Mouse (Mus musculus): ENCODE results near the gene Tspan32. TPM values are rescaled to one million over a fixed set of nuclear protein-coding genes. Genes with fewer than 3 reads are reported as not detected.

Gene Tspan32
- polyA plus RNA-seq (2015; fragmentation: Nextera tagmentation; extraction: Ambion mirVana) = 4.1 and 6.0 TPM in 2 replicates

GRCm38 (mm10) chr7:143004727-143005343, at the start of gene Tspan32:
Gene Tspan32 (plus strand): TSS chr7:143005046.
- no peak for ATAC-seq (ENCODE audit: insufficient read depth, low FRiP score)

DNA sequence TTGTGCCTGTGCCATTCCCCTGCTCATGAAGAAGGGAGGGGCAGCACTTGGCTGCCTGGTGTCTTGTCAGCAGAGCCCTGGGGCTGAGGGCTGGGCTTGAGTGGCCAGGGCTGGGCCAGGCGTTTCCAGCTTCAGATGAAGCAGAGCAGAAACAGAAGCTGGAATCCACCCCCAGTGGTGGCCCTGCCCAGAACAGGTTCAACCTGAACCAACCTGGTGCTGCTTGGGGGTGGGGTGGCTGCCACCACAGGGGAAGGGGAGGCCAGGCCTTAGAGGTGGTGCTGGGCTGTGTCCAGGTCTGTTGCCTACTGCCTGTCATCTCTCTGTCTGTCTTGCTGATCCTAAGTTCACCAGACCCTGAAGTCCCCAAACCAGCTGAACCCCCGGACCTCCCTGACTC, 48.8 kb upstream of the Tspan32 start:
- ATAC-seq (ENCODE audit: insufficient read depth, low FRiP score) = peak; percentile 79
- no peaks in the 10 kb centered on the region for H3K27me3 ChIP-seq (ENCODE audit: control insufficient read depth, insufficient read depth, low read length)
- no peaks in the 10 kb centered on the region for H3K36me3 ChIP-seq (ENCODE audit: control insufficient read depth, insufficient read depth, low read length)
- H3K27ac ChIP-seq (ENCODE audit: low read length) = no peak overlapping the region; the same call in 1 of the 2 replicates
- H3K4me2 ChIP-seq (ENCODE audit: low read depth, low read length) = no peak overlapping the region
- WGBS = 64% methylated on average over 2 of the region's 2 CpGs
- no peak overlapping the region; the same call in 1 of the 2 replicates for H3K9ac ChIP-seq (ENCODE audit: low read length)
- H3K9me3 ChIP-seq (replicated peaks; ENCODE audit: control insufficient read depth, low read length) = no peaks in the 10 kb centered on the region
- H3K4me1 ChIP-seq (ENCODE audit: control insufficient read depth, insufficient read depth, low read length) = no peaks in the 10 kb centered on the region
- no peak overlapping the region for H3K4me3 ChIP-seq (replicated peaks; ENCODE audit: low read length)

More at GRCm38 (mm10) chr7:143004727-143005343, at the start of gene Tspan32:
- H3K36me3 ChIP-seq (ENCODE audit: control insufficient read depth, insufficient read depth, low read length) = no peaks in the 10 kb centered on the region
- H3K4me3 ChIP-seq (replicated peaks; ENCODE audit: low read length) = peak within 1 kb of the TSS; percentile 10; the same call in 1 of the 2 replicates
- 72% methylated on average over 4 of the region's 4 CpGs for WGBS
- H3K4me2 ChIP-seq (ENCODE audit: low read depth, low read length) = no peak within 1 kb of the TSS
- H3K4me1 ChIP-seq (ENCODE audit: control insufficient read depth, insufficient read depth, low read length) = peaks cover 33% of the 10 kb centered on the region; the same call in 1 of the 2 replicates
- H3K27me3 ChIP-seq (ENCODE audit: control insufficient read depth, insufficient read depth, low read length) = no peaks in the 10 kb centered on the region
- H3K9me3 ChIP-seq (replicated peaks; ENCODE audit: control insufficient read depth, low read length) = no peaks in the 10 kb centered on the region
- H3K27ac ChIP-seq (ENCODE audit: low read length) = no peak within 1 kb of the TSS
- H3K9ac ChIP-seq (ENCODE audit: low read length) = peak within 1 kb of the TSS; percentile 29; the same call in 1 of the 2 replicates

- H3K9me3 ChIP-seq (replicated peaks; ENCODE audit: control insufficient read depth, low read length) = no peaks in the 10 kb centered on the region
- no peaks in the 10 kb centered on the region for H3K27me3 ChIP-seq (ENCODE audit: control insufficient read depth, insufficient read depth, low read length)
- WGBS = 94% methylated on average over 1 of the region's 1 CpGs
- ATAC-seq (ENCODE audit: insufficient read depth, low FRiP score) = no peak
- no peak overlapping the region for H3K9ac ChIP-seq (ENCODE audit: low read length)
- no peaks in the 10 kb centered on the region for H3K36me3 ChIP-seq (ENCODE audit: control insufficient read depth, insufficient read depth, low read length)
- H3K4me3 ChIP-seq (replicated peaks; ENCODE audit: low read length) = no peak overlapping the region
- no peak overlapping the region for H3K27ac ChIP-seq (ENCODE audit: low read length)
- no peaks in the 10 kb centered on the region for H3K4me1 ChIP-seq (ENCODE audit: control insufficient read depth, insufficient read depth, low read length)
- no peak overlapping the region for H3K4me2 ChIP-seq (ENCODE audit: low read depth, low read length)
Measured at GRCm38 (mm10) chr7:142958817-142959216, 46.0 kb upstream of the Tspan32 start.

- Histone ChIP-seq H3K27me3 (ENCODE audit: control insufficient read depth, insufficient read depth, low read length) (peaks cover 4% of the 10 kb centered on the region; the same call in 1 of the 2 replicates), H3K4me3 (replicated peaks; ENCODE audit: low read length) (no peak overlapping the region), H3K27ac (ENCODE audit: low read length) (no peak overlapping the region), H3K36me3 (ENCODE audit: control insufficient read depth, insufficient read depth, low read length) (no peaks in the 10 kb centered on the region), H3K4me2 (ENCODE audit: low read depth, low read length) (no peak overlapping the region), H3K9ac (ENCODE audit: low read length) (no peak overlapping the region), H3K9me3 (replicated peaks; ENCODE audit: control insufficient read depth, low read length) (no peaks in the 10 kb centered on the region), H3K4me1 (ENCODE audit: control insufficient read depth, insufficient read depth, low read length) (no peaks in the 10 kb centered on the region)
- 66% methylated on average over 4 of the region's 4 CpGs for WGBS
- ATAC-seq (ENCODE audit: insufficient read depth, low FRiP score) = no peak
Measured at GRCm38 (mm10) chr7:142959752-142960151, 45.1 kb upstream of the Tspan32 start.

DNA sequence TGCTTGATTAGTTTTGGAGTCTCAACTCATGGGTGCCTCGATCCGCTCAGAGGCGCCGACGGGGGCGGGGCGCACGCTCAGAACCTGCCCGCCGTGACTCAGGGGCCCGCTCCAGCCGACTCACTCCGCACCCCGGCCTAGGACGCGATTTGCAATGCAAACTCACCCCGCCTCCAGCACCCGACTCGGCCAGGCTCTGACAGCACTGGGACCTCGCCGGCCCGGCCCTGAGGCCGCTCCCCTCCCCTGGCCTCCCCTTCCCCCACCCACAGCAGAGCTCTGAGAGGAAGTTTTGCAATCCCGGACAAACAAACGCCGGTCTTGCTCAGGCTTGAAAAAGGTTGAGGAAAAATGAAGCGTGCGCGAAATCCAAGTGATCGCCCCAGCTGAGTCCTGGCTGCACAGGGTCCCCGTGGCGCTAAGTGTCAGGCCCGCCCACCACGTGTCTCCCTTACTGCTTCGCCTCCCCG, 37.4 kb upstream of the Tspan32 start:
- Histone ChIP-seq H3K27me3 (ENCODE audit: control insufficient read depth, insufficient read depth, low read length) (peaks cover 53% of the 10 kb centered on the region), H3K9me3 (replicated peaks; ENCODE audit: control insufficient read depth, low read length) (no peaks in the 10 kb centered on the region), H3K4me3 (replicated peaks; ENCODE audit: low read length) (peak overlapping the region; percentile 52), H3K4me2 (ENCODE audit: low read depth, low read length) (peak overlapping the region; percentile 94), H3K9ac (ENCODE audit: low read length) (peak overlapping the region; percentile 67), H3K4me1 (ENCODE audit: control insufficient read depth, insufficient read depth, low read length) (peaks cover 13% of the 10 kb centered on the region; the same call in 1 of the 2 replicates), H3K36me3 (ENCODE audit: control insufficient read depth, insufficient read depth, low read length) (no peaks in the 10 kb centered on the region), H3K27ac (ENCODE audit: low read length) (peak overlapping the region; percentile 88)
- ATAC-seq (ENCODE audit: insufficient read depth, low FRiP score) = peak; percentile 86
- under 1% methylated on average over 36 of the region's 36 CpGs for WGBS

DNA sequence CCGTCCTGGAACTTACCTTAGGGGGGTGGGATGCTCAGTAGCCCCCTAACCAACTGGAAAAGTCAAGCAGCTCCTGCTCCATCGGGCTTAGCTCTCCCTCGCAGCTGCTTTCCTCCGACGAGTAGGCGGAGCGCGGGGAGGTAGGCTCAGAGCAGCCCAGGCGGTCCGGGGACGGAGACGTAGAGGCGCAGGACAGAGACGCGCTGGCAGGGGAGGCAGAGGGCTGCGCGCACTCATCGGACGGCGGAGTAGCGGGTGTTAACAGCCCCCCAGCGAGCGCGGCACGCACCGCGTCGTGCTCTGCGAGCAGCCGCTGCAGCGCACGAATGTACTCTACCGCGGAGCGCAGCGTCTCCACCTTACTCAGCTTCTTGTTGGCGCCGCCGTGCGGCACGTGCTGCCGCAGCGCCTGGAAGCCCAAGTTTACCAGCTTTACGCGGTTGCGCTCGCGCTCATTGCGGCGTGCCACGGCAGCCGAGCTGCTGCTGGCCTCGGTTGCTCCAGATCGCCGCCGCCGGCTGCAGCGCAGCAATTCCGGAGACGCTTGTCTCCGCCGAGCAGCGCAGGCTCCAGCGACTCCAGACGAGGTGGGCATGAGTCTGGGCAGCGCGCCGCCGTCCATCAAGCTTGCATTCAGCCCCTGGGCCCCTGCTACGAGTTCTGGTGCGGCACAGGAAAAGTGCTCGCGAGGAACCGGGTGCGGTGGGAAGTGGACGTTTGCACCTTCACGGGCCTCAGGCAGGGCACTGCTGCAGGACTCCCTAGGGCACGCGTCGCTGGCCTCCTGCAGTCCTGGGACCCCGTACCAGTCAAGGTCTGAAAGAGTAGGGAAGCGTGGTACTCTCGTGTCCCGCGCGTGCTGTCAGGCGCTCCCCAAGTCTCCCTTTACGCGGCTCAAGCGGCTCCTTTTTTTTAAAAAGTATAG, 36.7 kb upstream of the Tspan32 start:
- Histone ChIP-seq H3K27me3 (ENCODE audit: control insufficient read depth, insufficient read depth, low read length) (peaks cover 53% of the 10 kb centered on the region), H3K36me3 (ENCODE audit: control insufficient read depth, insufficient read depth, low read length) (no peaks in the 10 kb centered on the region), H3K9me3 (replicated peaks; ENCODE audit: control insufficient read depth, low read length) (no peaks in the 10 kb centered on the region), H3K4me2 (ENCODE audit: low read depth, low read length) (peak overlapping the region; percentile 94), H3K4me1 (ENCODE audit: control insufficient read depth, insufficient read depth, low read length) (peaks cover 13% of the 10 kb centered on the region; the same call in 1 of the 2 replicates), H3K27ac (ENCODE audit: low read length) (peak overlapping the region; percentile 88), H3K9ac (ENCODE audit: low read length) (peak overlapping the region; percentile 67), H3K4me3 (replicated peaks; ENCODE audit: low read length) (peak overlapping the region; percentile 52)
- peak; percentile 46; the same call in 1 of the 2 replicates for ATAC-seq (ENCODE audit: insufficient read depth, low FRiP score)
- WGBS = under 1% methylated on average over 90 of the region's 90 CpGs

- Histone ChIP-seq H3K27ac (ENCODE audit: low read length) (peak within 1 kb of the TSS; percentile 88), H3K4me2 (ENCODE audit: low read depth, low read length) (peak within 1 kb of the TSS; percentile 94), H3K9me3 (replicated peaks; ENCODE audit: control insufficient read depth, low read length) (no peaks in the 10 kb centered on the region), H3K4me1 (ENCODE audit: control insufficient read depth, insufficient read depth, low read length) (peaks cover 13% of the 10 kb centered on the region; the same call in 1 of the 2 replicates), H3K36me3 (ENCODE audit: control insufficient read depth, insufficient read depth, low read length) (no peaks in the 10 kb centered on the region), H3K9ac (ENCODE audit: low read length) (peak within 1 kb of the TSS; percentile 67), H3K27me3 (ENCODE audit: control insufficient read depth, insufficient read depth, low read length) (peaks cover 53% of the 10 kb centered on the region), H3K4me3 (replicated peaks; ENCODE audit: low read length) (peak within 1 kb of the TSS; percentile 52)
- ATAC-seq (ENCODE audit: insufficient read depth, low FRiP score) = peak; percentile 60; the same call in 1 of the 2 replicates
- 1% methylated on average over 50 of the region's 51 CpGs for WGBS
Measured at GRCm38 (mm10) chr7:142968809-142969511, 35.9 kb upstream of the Tspan32 start, which contains the start of gene Ascl2. Gene Ascl2 (minus strand): TSS chr7:142969264.

GRCm38 (mm10) chr7:142981908-142982307, 22.9 kb upstream of the Tspan32 start:
- no peaks in the 10 kb centered on the region for H3K36me3 ChIP-seq (ENCODE audit: control insufficient read depth, insufficient read depth, low read length)
- ATAC-seq (ENCODE audit: insufficient read depth, low FRiP score) = no peak
- no peaks in the 10 kb centered on the region for H3K4me1 ChIP-seq (ENCODE audit: control insufficient read depth, insufficient read depth, low read length)
- no peaks in the 10 kb centered on the region for H3K9me3 ChIP-seq (replicated peaks; ENCODE audit: control insufficient read depth, low read length)
- H3K4me2 ChIP-seq (ENCODE audit: low read depth, low read length) = no peak overlapping the region
- H3K4me3 ChIP-seq (replicated peaks; ENCODE audit: low read length) = no peak overlapping the region
- 66% methylated on average over 4 of the region's 4 CpGs for WGBS
- no peak overlapping the region for H3K27ac ChIP-seq (ENCODE audit: low read length)
- no peaks in the 10 kb centered on the region for H3K27me3 ChIP-seq (ENCODE audit: control insufficient read depth, insufficient read depth, low read length)
- H3K9ac ChIP-seq (ENCODE audit: low read length) = no peak overlapping the region
